Mouse (Mus musculus) heart, embryonic 13.5 days (tissue): Measurements from ENCODE around the gene Gadd45a. TPM values are rescaled to one million over a fixed set of nuclear protein-coding genes. Genes with fewer than 3 reads are reported as not detected.
A peak's percentile ranks its signal among the peaks of the same experiment; 100 is the strongest.
"Not testable (repeated sequence)": the region's sequence is repeated elsewhere in the genome, so short reads cannot be mapped to it uniquely, and the experiment has no call there.

Experiments
- ATAC-seq: fragments of 200-750 bp; cut with Nextera tagmentation; 2 replicates; pipeline ENCODE4 v1.8.0; 2017; ENCODE audit warnings: moderate TSS enrichment; ENCODE audit not compliant: insufficient number of reproducible peaks, low FRiP score, low TSS enrichment; ENCODE audit errors: extremely low read depth
- H3K27ac ChIP-seq: fragments of 300-500 bp; sonication (generic); replicated peaks from 2 replicates; pipeline ENCODE4 v1.5.1; 2015; ENCODE audit warnings: moderate library complexity, mild to moderate bottlenecking, inconsistent platforms
- H3K27me3 ChIP-seq: fragments of 300-500 bp; sonication (generic); replicated peaks from 2 replicates; pipeline ENCODE4 v1.6.1; 2015; ENCODE audit warnings: mild to moderate bottlenecking, inconsistent platforms
- H3K36me3 ChIP-seq: fragments of 300-500 bp; sonication (generic); 2 replicates; pipeline ENCODE4 v1.6.1; 2015; ENCODE audit warnings: mild to moderate bottlenecking, inconsistent platforms
- H3K4me1 ChIP-seq: fragments of 300-500 bp; sonication (generic); 2 replicates; pipeline ENCODE4 v1.6.1; 2015; ENCODE audit warnings: inconsistent platforms
- H3K4me2 ChIP-seq: fragments of 300-500 bp; sonication (generic); 2 replicates; pipeline ENCODE4 v1.6.1; 2015; ENCODE audit warnings: inconsistent platforms, mild to moderate bottlenecking, moderate library complexity
- H3K4me3 ChIP-seq: fragments of 300-500 bp; sonication (generic); 2 replicates; pipeline ENCODE4 v1.5.1; 2015; ENCODE audit warnings: moderate library complexity, mild to moderate bottlenecking, inconsistent platforms
- H3K9ac ChIP-seq: fragments of 300-500 bp; sonication (generic); 2 replicates; pipeline ENCODE4 v1.6.1; 2015; ENCODE audit warnings: inconsistent platforms, mild to moderate bottlenecking, moderate library complexity
- H3K9me3 ChIP-seq: fragments of 300-500 bp; sonication (generic); 2 replicates; pipeline ENCODE4 v1.6.1; 2016; ENCODE audit warnings: inconsistent platforms
- WGBS: fragments of 180-500 bp; shearing (Covaris S2); methylation state at CpG from one replicate; pipeline ENCODE4 v1.1.7; 2015; ENCODE audit warnings: mixed read lengths; 5-methylcytosine and 5-hydroxymethylcytosine counted together
- polyA plus RNA-seq: library from polyadenylated mRNA; unstranded; fragments of >200 nt; fragmentation: Nextera tagmentation; extraction: Ambion mirVana; gene quantifications from 2 replicates; pipeline ENCODE4 v1.2.1, GENCODE M21; 2015

The Gadd45a gene
- polyA plus RNA-seq, 1 experiment from 2014 or later, result 9.4 TPM

DNA sequence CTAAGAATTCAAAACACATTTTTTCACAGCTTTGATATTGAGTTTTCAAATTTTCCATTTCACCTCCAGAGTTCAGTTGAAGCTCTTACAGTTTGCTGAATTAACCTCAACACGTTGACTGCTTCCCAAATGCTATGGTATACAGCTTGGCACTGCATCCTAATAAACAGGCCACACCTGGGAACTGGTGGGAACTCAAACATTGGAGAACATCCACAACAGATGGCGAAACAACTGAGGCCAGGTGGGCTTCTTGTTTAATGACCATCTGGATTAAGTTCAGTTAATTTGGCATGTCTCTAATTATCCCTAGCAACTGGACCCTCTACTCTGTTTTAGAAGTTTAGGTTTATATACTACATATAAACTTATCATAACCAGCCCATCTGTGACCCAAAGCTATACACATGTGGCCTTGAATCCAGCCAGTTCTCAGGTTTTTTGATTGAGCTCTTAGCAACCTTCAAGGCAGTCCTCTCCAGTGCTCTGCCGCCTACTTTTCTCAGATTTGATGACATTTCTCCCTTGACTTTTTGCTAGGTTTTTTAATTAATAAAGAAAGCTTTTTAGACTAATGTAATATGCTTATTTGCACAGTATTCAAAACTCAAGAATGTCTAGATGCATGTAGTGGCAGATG lies 10.9 kb upstream of the Gadd45a start:
- Histone ChIP-seq H3K4me3 (no peak overlapping the region), H3K4me2 (no peak overlapping the region), H3K9me3 (no peaks in the 10 kb centered on the region), H3K4me1 (peaks cover 5% of the 10 kb centered on the region), H3K27ac (no peak overlapping the region), H3K36me3 (no peaks in the 10 kb centered on the region), H3K27me3 (no peaks in the 10 kb centered on the region), H3K9ac (no peak overlapping the region)
- ATAC-seq, result no peak
- 85% methylated on average over 3 of the region's 3 CpGs for WGBS

DNA sequence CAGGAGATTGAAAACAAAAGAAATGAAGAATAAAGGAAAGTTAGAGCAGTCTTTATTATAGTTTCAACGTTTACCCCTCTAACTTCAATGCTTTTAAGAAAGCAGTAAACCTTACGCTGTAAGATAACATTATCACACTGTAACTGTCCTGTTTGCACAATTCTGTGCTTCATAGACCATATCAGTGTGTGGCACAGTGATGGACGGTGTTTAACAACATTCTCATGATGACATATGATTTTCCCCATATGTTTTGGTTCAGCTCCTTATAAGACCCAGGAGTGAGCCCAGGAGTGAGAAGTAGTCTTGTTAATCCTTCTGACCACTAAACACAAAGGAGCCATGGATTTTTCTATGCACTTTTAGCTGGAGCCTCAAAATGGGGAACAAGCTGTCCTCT lies 9.7 kb upstream of the Gadd45a start:
- Histone ChIP-seq H3K4me1 (peaks cover 5% of the 10 kb centered on the region), H3K9me3 (no peaks in the 10 kb centered on the region), H3K27me3 (no peaks in the 10 kb centered on the region), H3K4me2 (no peak overlapping the region), H3K36me3 (no peaks in the 10 kb centered on the region), H3K9ac (no peak overlapping the region), H3K27ac (no peak overlapping the region), H3K4me3 (no peak overlapping the region)
- ATAC-seq, result no peak
- WGBS, result 55% methylated on average over 3 of the region's 3 CpGs

DNA sequence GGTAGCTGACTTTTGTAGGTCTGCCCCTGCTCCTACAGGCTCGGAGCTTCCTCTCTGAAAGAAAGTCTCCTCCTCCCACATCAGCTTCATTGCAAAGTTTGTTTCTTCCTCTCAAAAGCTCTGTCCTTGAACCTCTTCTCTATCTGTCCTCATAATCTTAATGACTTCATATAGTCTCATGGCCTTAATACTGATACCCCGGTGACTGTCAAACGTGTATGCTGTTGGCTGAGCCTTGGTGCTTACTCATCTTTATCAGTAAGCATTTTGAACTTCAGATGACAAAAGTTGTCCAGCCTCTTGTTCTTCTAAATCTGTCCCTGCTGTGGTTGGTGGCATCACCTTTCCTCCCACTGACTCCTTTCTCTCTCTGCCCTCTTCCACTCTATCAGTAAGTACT lies 8.2 kb upstream of the Gadd45a start:
- no peak overlapping the region for H3K27ac ChIP-seq
- no peak for ATAC-seq
- WGBS, result 67% methylated on average over 3 of the region's 3 CpGs

DNA sequence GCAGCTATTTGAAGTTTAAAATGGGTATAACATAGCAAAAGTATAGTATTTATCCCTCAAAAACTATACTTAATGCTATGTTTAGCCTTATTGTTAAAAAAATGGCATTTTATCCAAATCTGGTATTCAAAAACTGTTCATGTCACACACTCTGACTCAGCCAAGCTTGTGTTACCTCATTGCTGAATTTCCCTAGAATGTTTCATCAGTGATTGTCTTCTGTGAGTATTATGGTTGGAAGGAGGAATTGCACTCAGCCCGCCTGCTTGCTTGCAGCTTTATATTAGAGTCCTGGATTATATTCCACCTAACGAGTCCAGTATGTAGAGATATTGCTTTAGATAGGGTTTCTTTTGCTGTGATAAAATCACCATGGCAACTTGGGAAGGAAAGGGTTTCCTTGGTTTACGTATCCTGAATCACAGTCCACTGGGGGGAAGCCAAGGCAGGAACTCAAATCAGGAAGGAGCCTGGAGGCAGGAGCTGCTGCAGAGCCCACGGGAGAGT lies 3.7 kb upstream of the Gadd45a start:
- 53% methylated on average over 4 of the region's 4 CpGs for WGBS
- Histone ChIP-seq H3K4me1 (peaks cover 6% of the 10 kb centered on the region; the same call in 1 of the 2 replicates), H3K27ac (no peak overlapping the region), H3K36me3 (no peaks in the 10 kb centered on the region), H3K4me3 (no peak overlapping the region), H3K9me3 (no peaks in the 10 kb centered on the region), H3K27me3 (no peaks in the 10 kb centered on the region), H3K4me2 (no peak overlapping the region), H3K9ac (no peak overlapping the region)
- ATAC-seq, result no peak

More for the DNA sequence above, 8.2 kb upstream of the Gadd45a start:
- Histone ChIP-seq H3K9me3 (no peaks in the 10 kb centered on the region), H3K9ac (no peak overlapping the region), H3K4me3 (no peak overlapping the region), H3K4me2 (no peak overlapping the region), H3K4me1 (peaks cover 5% of the 10 kb centered on the region), H3K27me3 (no peaks in the 10 kb centered on the region), H3K36me3 (no peaks in the 10 kb centered on the region)

DNA sequence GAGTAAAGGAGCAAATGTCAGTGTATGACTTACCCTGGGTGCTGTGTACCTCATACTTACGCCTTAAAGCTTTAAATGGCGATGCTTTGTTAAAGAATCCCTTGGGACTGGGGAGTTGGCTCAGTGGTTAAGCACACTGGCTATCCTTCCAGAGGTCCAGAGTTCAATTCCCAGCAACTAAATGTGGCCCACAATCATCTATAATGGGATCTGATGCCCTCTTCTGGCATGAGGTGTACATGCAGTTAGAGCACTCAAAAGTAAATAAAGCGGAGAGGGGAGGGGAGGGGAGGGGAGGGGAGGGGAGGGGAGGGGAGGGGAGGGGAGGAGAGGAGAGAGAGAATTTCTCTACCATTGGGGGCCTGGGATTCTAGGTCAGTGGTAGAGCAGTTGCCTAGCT lies 1.7 kb upstream of the Gadd45a start:
- no peak for ATAC-seq
- peaks cover 14% of the 10 kb centered on the region for H3K4me1 ChIP-seq

DNA sequence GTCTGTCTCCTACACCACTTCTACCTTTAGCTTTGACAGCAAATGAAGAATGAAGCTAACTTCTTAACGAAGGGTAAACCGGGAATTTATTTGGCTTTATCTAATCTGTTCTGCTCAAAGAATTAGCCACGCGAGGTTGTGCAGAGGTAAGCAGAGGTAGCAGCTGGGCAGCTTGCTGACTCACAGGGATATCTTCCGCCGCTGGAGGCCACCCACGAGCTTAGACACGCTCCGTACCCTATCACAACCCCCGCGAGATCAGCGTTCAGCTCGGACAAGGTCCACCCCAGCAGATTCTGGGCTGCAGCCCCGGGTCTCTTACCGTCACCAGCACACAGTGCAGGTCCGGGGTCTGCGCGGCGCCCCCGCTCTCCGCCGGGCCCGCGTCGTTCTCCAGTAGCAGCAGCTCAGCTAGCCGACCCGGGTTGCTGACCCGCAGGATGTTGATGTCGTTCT lies 873 bp downstream of the Gadd45a start:
- Histone ChIP-seq H3K9ac (peak overlapping the region; percentile 92), H3K9me3 (no peaks in the 10 kb centered on the region), H3K36me3 (no peaks in the 10 kb centered on the region), H3K27me3 (no peaks in the 10 kb centered on the region), H3K4me1 (peaks cover 14% of the 10 kb centered on the region), H3K27ac (peak overlapping the region; percentile 91), H3K4me3 (peak overlapping the region; percentile 87), H3K4me2 (peak overlapping the region; percentile 96)
- ATAC-seq, result peak; percentile 73
- under 1% methylated on average over 29 of the region's 29 CpGs for WGBS

More for the DNA sequence above, 1.7 kb upstream of the Gadd45a start:
- Histone ChIP-seq H3K27ac (no peak overlapping the region), H3K9me3 (no peaks in the 10 kb centered on the region), H3K4me3 (no peak overlapping the region), H3K36me3 (no peaks in the 10 kb centered on the region), H3K4me2 (no peak overlapping the region), H3K27me3 (no peaks in the 10 kb centered on the region), H3K9ac (no peak overlapping the region)
- 86% methylated on average over 3 of the region's 3 CpGs for WGBS

DNA sequence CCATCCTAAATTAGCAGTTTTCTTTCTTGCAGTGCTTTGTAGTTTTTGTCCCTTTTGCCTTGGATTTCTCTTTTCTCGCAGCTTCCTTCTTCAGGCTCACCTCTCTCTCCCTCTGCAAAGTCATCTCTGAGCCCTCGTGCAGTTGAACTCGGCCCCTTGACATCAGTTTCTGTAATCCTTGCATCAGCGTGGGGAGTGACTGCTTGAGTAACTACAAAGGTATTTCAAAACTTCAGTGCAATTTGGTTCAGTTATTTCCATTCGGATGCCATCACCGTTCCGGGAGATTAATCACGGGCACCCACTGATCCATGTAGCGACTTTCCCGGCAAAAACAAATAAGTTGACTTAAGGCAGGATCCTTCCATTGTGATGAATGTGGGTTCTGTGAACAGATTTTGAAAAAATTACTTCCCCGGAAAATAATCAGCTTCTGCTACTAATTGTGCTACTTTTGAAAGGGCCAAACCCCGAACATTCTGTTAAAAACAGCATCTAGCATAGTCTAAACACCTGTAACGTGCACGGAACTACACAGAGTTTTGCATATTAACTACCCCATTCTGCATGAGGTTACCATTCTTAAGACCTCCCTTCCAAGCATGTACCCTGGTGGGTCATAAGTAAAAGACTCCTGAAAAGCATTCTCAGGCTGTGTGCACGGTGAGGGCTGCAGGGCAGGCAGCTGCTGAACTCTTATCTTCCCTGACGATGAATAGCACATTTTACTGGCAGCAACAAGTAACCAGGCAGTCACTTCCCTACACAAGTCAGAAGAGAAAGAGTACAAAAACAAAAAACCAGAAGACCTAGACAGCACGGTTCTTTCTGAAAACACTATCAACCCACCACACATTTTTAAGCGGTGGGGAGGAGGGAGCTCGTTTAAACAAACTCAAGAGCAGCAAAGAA lies 1.6 kb downstream of the Gadd45a start:
- Histone ChIP-seq H3K36me3 (no peaks in the 10 kb centered on the region), H3K27ac (peak overlapping the region; percentile 91), H3K9me3 (no peaks in the 10 kb centered on the region), H3K4me2 (peak overlapping the region; percentile 96), H3K27me3 (0 out of 2 replicates have a peak, but pooled peaks cover 5% of the 10 kb centered on the region), H3K9ac (peak overlapping the region; percentile 92), H3K4me1 (peaks cover 14% of the 10 kb centered on the region), H3K4me3 (peak overlapping the region; percentile 87)
- no peak for ATAC-seq
- 27% methylated on average over 19 of the region's 19 CpGs for WGBS

DNA sequence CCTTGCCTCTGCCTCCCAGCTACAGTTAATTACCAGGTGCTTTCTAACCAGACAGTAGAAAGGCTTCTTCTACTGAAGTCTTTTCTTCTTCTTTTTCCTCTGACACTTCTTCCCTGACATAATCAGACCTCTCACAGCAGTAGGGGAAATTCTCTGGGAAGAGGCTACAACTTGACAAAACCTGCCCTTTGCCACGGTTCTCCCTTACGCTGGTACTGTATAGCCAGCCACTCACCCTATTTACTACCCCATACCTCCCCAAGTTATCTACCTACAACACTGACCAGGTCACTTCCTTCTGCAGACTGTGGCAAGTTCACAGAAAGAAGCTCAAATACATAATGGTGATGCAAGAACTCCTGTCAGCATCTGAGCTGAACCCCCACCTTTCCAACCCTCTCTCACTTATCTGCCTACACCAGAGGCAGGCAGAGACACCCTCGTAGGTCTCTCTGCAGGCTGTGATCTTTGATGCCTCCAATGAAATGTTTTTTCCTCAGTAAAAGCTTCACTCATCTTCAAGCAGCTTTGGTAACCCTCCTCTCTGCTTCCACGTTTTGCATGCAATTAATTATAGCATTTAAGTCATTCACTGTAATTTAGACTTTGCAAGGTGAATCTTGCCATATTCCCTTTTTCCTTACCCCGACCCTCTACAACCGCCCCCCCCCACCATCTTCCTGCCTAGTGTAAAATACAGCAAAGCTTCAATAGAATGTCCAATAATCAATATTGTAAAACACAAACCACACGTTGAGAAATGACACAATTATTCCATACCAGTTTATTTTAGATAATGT lies 2.7 kb downstream of the Gadd45a start:
- no peak overlapping the region; the same call in 1 of the 2 replicates for H3K27ac ChIP-seq
- 62% methylated on average over 7 of the region's 7 CpGs for WGBS
- no peaks in the 10 kb centered on the region for H3K36me3 ChIP-seq
- peaks cover 15% of the 10 kb centered on the region for H3K4me1 ChIP-seq
- 0 out of 2 replicates have a peak overlapping the region, but pooled peaks have one; percentile 14 for H3K9ac ChIP-seq
- no peaks in the 10 kb centered on the region for H3K9me3 ChIP-seq
- H3K27me3 ChIP-seq, result 0 out of 2 replicates have a peak, but pooled peaks cover 5% of the 10 kb centered on the region
- H3K4me2 ChIP-seq, result peak overlapping the region; percentile 39
- peak overlapping the region; percentile 31 for H3K4me3 ChIP-seq
- no peak for ATAC-seq

DNA sequence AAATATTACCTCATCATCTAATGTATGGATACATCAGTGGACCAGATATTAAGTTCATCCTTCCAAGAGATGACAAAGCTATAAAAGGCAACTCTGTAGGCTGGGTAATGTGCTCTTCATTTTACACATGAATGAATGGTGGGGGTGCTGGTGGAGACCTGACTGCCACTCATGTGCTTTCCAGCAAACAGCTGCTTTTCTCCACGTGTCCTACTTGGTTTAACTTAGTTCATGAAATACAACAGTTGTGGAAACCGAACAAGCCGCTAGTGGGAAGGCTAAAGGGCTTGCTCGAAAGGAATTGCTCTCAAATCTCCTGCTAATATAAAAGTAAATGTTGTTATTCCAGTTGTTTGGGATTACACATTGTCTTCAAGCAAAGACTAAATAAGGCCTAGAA lies 3.7 kb downstream of the Gadd45a start:
- Histone ChIP-seq H3K27me3 (0 out of 2 replicates have a peak, but pooled peaks cover 5% of the 10 kb centered on the region), H3K4me2 (peak overlapping the region; percentile 41), H3K9ac (no peak overlapping the region), H3K4me1 (peaks cover 17% of the 10 kb centered on the region), H3K9me3 (no peaks in the 10 kb centered on the region), H3K36me3 (no peaks in the 10 kb centered on the region), H3K27ac (no peak overlapping the region), H3K4me3 (peak overlapping the region; percentile 9)
- WGBS, result 75% methylated on average over 4 of the region's 4 CpGs
- ATAC-seq, result no peak

DNA sequence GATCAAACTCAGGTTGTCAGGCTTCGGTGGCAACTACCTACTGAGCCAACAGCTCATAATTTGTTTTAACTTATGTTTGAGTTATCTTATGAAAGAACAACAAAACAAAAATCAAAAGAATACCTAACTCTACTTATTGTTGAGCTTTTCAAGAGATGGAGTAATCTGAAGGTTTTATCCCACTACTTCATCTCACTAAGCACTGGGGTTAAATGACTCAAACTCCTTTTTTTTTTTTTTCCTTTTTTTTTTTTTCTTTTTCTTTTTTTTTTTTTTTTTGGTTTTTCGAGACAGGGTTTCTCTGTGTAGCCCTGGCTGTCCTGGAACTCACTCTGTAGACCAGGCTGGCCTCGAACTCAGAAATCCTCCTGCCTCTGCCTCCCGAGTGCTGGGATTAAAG lies 4.3 kb downstream of the Gadd45a start:
- H3K36me3 ChIP-seq, H3K9me3 ChIP-seq, H3K27ac ChIP-seq, ATAC-seq, H3K4me3 ChIP-seq, H3K27me3 ChIP-seq, H3K9ac ChIP-seq, H3K4me2 ChIP-seq: not testable (repeated sequence)
- peaks cover 17% of the 10 kb centered on the region for H3K4me1 ChIP-seq
- 96% methylated on average over 3 of the region's 4 CpGs for WGBS

DNA sequence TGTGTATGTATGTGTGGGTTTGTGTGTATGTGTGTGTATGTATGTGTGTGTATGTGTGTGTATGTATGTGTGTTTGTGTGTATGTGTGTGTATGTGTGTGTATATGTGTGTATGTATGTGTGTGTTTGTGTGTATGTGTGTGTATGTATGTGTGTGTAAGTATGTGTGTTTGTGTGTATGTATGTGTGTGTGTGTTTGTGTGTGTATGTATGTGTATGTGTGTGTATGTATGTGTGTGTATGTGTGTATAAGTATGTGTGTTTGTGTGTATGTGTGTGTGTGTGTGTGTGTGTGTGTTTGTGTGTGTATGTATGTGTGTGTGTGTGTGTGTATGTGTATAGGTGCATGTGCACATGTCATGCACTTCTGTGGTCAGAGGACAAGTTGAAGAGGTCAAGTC lies 4.7 kb downstream of the Gadd45a start:
- not testable (repeated sequence) for H3K4me2 ChIP-seq, H3K9ac ChIP-seq, ATAC-seq, H3K36me3 ChIP-seq, H3K27ac ChIP-seq, H3K4me3 ChIP-seq, H3K27me3 ChIP-seq, H3K9me3 ChIP-seq
- peaks cover 14% of the 10 kb centered on the region for H3K4me1 ChIP-seq
